Mouse (Mus musculus) lung, postnatal 0 days (tissue): ENCODE data around the gene Gpr89.

Experiments used
- CTCF ChIP-seq: IDR thresholded peaks from 2 replicates; pipeline ENCODE4 v1.5.1; 2016; ENCODE audit warnings: antibody characterized with exemption, mild to moderate bottlenecking
- EP300 ChIP-seq: IDR thresholded peaks from 2 replicates; pipeline ENCODE4 v1.6.1; 2016; ENCODE audit warnings: antibody characterized with exemption, mild to moderate bottlenecking, control low read depth

GRCm38 (mm10) chr3:96870270-96870669 is 34.9 kb downstream of the Gpr89 start:
- TF ChIP-seq CTCF, result no peak
- no peak for TF ChIP-seq EP300
